Mouse (Mus musculus): ENCODE data around the gene Anapc13.
A peak's percentile ranks its signal among the peaks of the same experiment; 100 is the strongest.

GRCm38 (mm10) chr9:102625983-102626838 lies at the start of gene Anapc13, which contains the start of gene Cep63:
- TF ChIP-seq CTCF (IDR thresholded peaks at IDR 0.05; ENCODE audit: extremely low read depth, insufficient read length, insufficient replicate concordance, low read depth, low read length), result no peak
- TF ChIP-seq POLR2A (IDR thresholded peaks at IDR 0.05; ENCODE audit: low read depth, low read length), result peak; percentile 28

Data from small intestine, adult 2 months (tissue).